Mouse (Mus musculus) E14TG2a.4 (cell line): ENCODE results near the gene Aldh1l1.
"Not testable (repeated sequence)": the region's sequence is repeated elsewhere in the genome, so short reads cannot be mapped to it uniquely, and the experiment has no call there.

Experiments used
- H3K27me3 ChIP-seq: 2 replicates; pipeline ENCODE4 v1.6.1; 2014; ENCODE audit warnings: low read length, control low read depth; ENCODE audit not compliant: insufficient read depth
- H3K36me3 ChIP-seq: 2 replicates; pipeline ENCODE4 v1.6.1; 2014; ENCODE audit warnings: low read length, control low read depth; ENCODE audit not compliant: insufficient read depth
- H3K4me1 ChIP-seq: replicated peaks from 2 replicates; pipeline ENCODE4 v1.6.1; 2014; ENCODE audit warnings: low read depth, low read length, control low read depth
- H3K4me3 ChIP-seq: replicated peaks from 2 replicates; pipeline ENCODE4 v1.5.1; 2014; ENCODE audit warnings: mild to moderate bottlenecking, low read length
- H3K9me3 ChIP-seq: 2 replicates; pipeline ENCODE4 v1.6.1; 2014; ENCODE audit warnings: low read length, control low read depth
- CTCF ChIP-seq: conservative IDR thresholded peaks from 2 replicates; pipeline ENCODE4 v1.5.1; 2014; ENCODE audit warnings: low read length
- NANOG ChIP-seq: IDR thresholded peaks from 2 replicates; pipeline ENCODE4 v1.6.1; 2014; ENCODE audit warnings: borderline replicate concordance, low read length, mixed read lengths
- POU5F1 ChIP-seq: IDR thresholded peaks from 2 replicates; pipeline ENCODE4 v1.6.1; 2014; ENCODE audit warnings: low read length, borderline replicate concordance

Gene Aldh1l1

GRCm38 (mm10) chr6:90630427-90630826 lies 144.2 kb downstream of the Aldh1l1 start:
- no peaks in the 10 kb centered on the region for H3K36me3 ChIP-seq
- peaks cover 6% of the 10 kb centered on the region; the same call in 1 of the 2 replicates for H3K27me3 ChIP-seq
- TF ChIP-seq CTCF (no peak), NANOG (no peak), POU5F1 (no peak)
- no peak overlapping the region for H3K4me3 ChIP-seq
- H3K9me3 ChIP-seq: no peaks in the 10 kb centered on the region
- H3K4me1 ChIP-seq: peaks cover 17% of the 10 kb centered on the region

DNA sequence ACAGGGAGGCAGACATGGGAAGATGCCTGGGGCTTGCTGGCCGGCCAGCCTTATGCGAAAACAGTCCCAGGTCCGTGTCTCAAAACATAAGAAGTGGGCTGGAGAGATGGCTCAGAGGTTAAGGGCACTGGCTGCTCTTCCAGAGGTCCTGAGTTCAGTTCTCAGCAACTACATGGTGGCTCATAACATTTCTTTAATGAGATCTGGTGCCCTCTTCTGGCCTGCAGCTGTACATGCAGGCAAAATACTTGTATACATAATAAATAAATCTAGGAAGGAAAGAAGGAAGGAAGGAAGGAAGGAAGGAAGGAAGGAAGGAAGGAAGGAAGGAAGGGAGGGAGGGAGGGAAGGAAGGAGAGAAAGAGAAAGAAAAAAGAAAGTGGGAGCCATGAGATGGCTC lies 146.3 kb downstream of the Aldh1l1 start:
- TF ChIP-seq CTCF: peak; percentile 17
- peaks cover 31% of the 10 kb centered on the region for H3K4me1 ChIP-seq
- not testable (repeated sequence) for H3K4me3 ChIP-seq, H3K36me3 ChIP-seq, H3K27me3 ChIP-seq, H3K9me3 ChIP-seq

- 0 out of 2 replicates have a peak overlapping the region, but pooled peaks have one; percentile 17 for H3K4me3 ChIP-seq
- TF ChIP-seq CTCF: no peak
- TF ChIP-seq NANOG: no peak
- no peak for TF ChIP-seq POU5F1
- no peaks in the 10 kb centered on the region for H3K36me3 ChIP-seq
- H3K9me3 ChIP-seq: no peaks in the 10 kb centered on the region
- H3K4me1 ChIP-seq: peaks cover 25% of the 10 kb centered on the region
- H3K27me3 ChIP-seq: 0 out of 2 replicates have a peak, but pooled peaks cover 5% of the 10 kb centered on the region
Observed at GRCm38 (mm10) chr6:90635081-90635480, 148.9 kb downstream of the Aldh1l1 start.

- TF ChIP-seq POU5F1 (no peak), CTCF (no peak), NANOG (no peak)
- Histone ChIP-seq H3K4me3 (no peak overlapping the region), H3K27me3 (0 out of 2 replicates have a peak, but pooled peaks cover 5% of the 10 kb centered on the region), H3K4me1 (peaks cover 25% of the 10 kb centered on the region), H3K9me3 (no peaks in the 10 kb centered on the region), H3K36me3 (no peaks in the 10 kb centered on the region)
Observed at GRCm38 (mm10) chr6:90635611-90636010, 149.4 kb downstream of the Aldh1l1 start.

- Histone ChIP-seq H3K4me3 (no peak overlapping the region), H3K9me3 (peaks cover 6% of the 10 kb centered on the region), H3K27me3 (peaks cover 12% of the 10 kb centered on the region; the same call in 1 of the 2 replicates), H3K4me1 (no peaks in the 10 kb centered on the region), H3K36me3 (no peaks in the 10 kb centered on the region)
- no peak for TF ChIP-seq POU5F1
- TF ChIP-seq CTCF: no peak
- TF ChIP-seq NANOG: no peak
Observed at GRCm38 (mm10) chr6:90643057-90643456, 156.8 kb downstream of the Aldh1l1 start.

DNA sequence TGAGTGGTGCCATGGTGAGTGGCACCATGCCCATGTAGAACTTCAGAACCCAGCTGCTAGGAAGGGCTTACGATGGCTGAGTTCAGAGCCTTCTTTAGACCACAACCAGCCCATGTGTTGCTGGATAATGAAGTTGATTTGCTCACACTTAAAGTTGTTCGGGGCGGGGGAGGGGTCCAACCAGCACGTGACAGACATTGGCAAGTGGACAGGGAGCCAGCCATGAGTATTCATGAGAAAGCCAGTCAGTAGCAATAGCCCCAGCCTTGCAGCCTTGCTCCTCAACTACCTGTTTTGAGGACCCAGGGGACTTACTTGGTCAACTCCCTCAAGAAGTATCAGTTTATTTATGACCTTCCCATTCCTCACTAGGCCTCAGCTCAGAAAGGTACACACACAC lies 158.7 kb downstream of the Aldh1l1 start:
- Histone ChIP-seq H3K4me3 (no peak overlapping the region), H3K27me3 (peaks cover 11% of the 10 kb centered on the region; the same call in 1 of the 2 replicates), H3K36me3 (no peaks in the 10 kb centered on the region), H3K9me3 (peaks cover 11% of the 10 kb centered on the region), H3K4me1 (no peaks in the 10 kb centered on the region)
- TF ChIP-seq NANOG: no peak
- no peak for TF ChIP-seq POU5F1
- no peak for TF ChIP-seq CTCF

- TF ChIP-seq NANOG (no peak), POU5F1 (no peak), CTCF (no peak)
- H3K4me1 ChIP-seq: no peaks in the 10 kb centered on the region
- peaks cover 11% of the 10 kb centered on the region; the same call in 1 of the 2 replicates for H3K27me3 ChIP-seq
- H3K9me3 ChIP-seq: peaks cover 11% of the 10 kb centered on the region
- H3K4me3 ChIP-seq: no peak overlapping the region
- no peaks in the 10 kb centered on the region for H3K36me3 ChIP-seq
Observed at GRCm38 (mm10) chr6:90648391-90648790, 162.2 kb downstream of the Aldh1l1 start.

GRCm38 (mm10) chr6:90649279-90649678 lies 163.1 kb downstream of the Aldh1l1 start:
- TF ChIP-seq CTCF: no peak
- no peak for TF ChIP-seq NANOG
- no peak for TF ChIP-seq POU5F1
- no peaks in the 10 kb centered on the region for H3K4me1 ChIP-seq
- H3K4me3 ChIP-seq: no peak overlapping the region

More at GRCm38 (mm10) chr6:90649279-90649678, 163.1 kb downstream of the Aldh1l1 start:
- H3K36me3 ChIP-seq: no peaks in the 10 kb centered on the region
- peaks cover 11% of the 10 kb centered on the region; the same call in 1 of the 2 replicates for H3K27me3 ChIP-seq
- H3K9me3 ChIP-seq: peaks cover 11% of the 10 kb centered on the region
